Mouse (Mus musculus): Measurements from ENCODE around the gene Kifc5b. TPM values are rescaled to one million over a fixed set of nuclear protein-coding genes. Genes with fewer than 3 reads are reported as not detected.
"Not testable (repeated sequence)": the region's sequence is repeated elsewhere in the genome, so short reads cannot be mapped to it uniquely, and the experiment has no call there.

Gene Kifc5b
- polyA plus RNA-seq, 1 experiment from 2014 or later: 5.2 TPM

- peak overlapping the region; percentile 60 for H3K4me3 ChIP-seq (replicated peaks)
- peak; percentile 77 for DNase-seq
- H3K9ac ChIP-seq: peak overlapping the region; percentile 66
- peak; percentile 73 for ATAC-seq (ENCODE audit: low read depth)
- WGBS (ENCODE audit: insufficient replicate concordance): 8% methylated on average over 30 of the region's 30 CpGs
- H3K4me2 ChIP-seq: peak overlapping the region; percentile 84
- peaks cover 33% of the 10 kb centered on the region for H3K4me1 ChIP-seq (replicated peaks)
- 0 out of 2 replicates have a peak, but pooled peaks cover 5% of the 10 kb centered on the region for H3K27me3 ChIP-seq
- peak overlapping the region; percentile 65; the same call in 1 of the 2 replicates for H3K27ac ChIP-seq
- no peaks in the 10 kb centered on the region for H3K9me3 ChIP-seq (replicated peaks)
- H3K36me3 ChIP-seq: peaks cover 6% of the 10 kb centered on the region; the same call in 1 of the 2 replicates
These were observed 30.7 kb upstream of the Kifc5b start for GRCm38 (mm10) chr17:26886047-26886749.

- Histone ChIP-seq H3K27me3 (peaks cover 5% of the 10 kb centered on the region; the same call in 1 of the 2 replicates), H3K9me3 (replicated peaks) (no peaks in the 10 kb centered on the region), H3K36me3 (no peaks in the 10 kb centered on the region), H3K9ac (no peak overlapping the region), H3K27ac (no peak overlapping the region), H3K4me1 (replicated peaks) (peaks cover 38% of the 10 kb centered on the region), H3K4me3 (replicated peaks) (no peak overlapping the region), H3K4me2 (no peak overlapping the region)
- ATAC-seq (ENCODE audit: low read depth): no peak
- DNase-seq: no peak
- 33% methylated on average over 3 of the region's 3 CpGs for WGBS (ENCODE audit: insufficient replicate concordance)
These were observed 29.0 kb upstream of the Kifc5b start for GRCm38 (mm10) chr17:26887926-26888325.

DNA sequence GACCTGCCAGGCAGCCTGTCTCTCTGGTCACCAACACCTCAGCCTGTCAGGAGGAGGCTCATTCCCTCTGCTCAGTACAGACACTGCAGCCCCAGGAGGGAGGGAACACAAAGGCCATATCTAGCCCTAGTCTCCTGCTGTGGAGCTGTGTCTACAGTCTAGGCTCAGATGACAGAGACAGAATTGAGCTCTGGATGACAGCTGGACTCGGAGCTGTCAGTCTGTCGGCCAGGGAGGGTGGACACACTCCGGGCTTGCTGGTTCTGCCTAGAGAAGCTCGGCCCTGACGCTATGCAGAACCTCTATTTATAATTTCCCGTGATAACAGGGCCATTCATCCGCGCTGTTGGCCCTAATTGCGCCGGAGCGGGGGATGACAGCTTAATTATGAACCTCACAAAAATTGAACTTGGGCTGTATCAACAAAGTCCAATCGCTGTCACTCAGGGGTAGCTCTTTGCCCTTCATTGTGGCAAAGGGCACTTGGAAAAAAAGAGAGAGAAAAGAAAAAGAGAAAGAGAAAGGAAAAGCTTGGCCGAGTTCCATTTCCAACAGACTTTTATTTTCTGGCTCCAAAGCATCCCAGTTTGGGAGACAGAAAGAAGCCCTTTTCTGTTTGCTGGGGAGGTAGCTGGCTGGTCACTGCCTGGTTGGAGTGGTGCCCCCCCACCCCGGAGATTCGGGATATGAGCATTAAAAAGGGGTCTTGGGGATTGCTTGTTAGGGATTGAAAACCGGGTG lies 24.1 kb upstream of the Kifc5b start:
- no peaks in the 10 kb centered on the region; the same call in 1 of the 2 replicates for H3K9me3 ChIP-seq (replicated peaks)
- no peak overlapping the region for H3K9ac ChIP-seq
- DNase-seq (no peak), ATAC-seq (ENCODE audit: low read depth) (no peak)
- peaks cover 9% of the 10 kb centered on the region for H3K27me3 ChIP-seq
- no peak overlapping the region for H3K4me2 ChIP-seq
- H3K4me1 ChIP-seq (replicated peaks): peaks cover 8% of the 10 kb centered on the region; the same call in 1 of the 2 replicates
- no peak overlapping the region for H3K4me3 ChIP-seq (replicated peaks)
- WGBS (ENCODE audit: insufficient replicate concordance): 62% methylated on average over 16 of the region's 16 CpGs
- no peak overlapping the region for H3K27ac ChIP-seq
- no peaks in the 10 kb centered on the region for H3K36me3 ChIP-seq

DNA sequence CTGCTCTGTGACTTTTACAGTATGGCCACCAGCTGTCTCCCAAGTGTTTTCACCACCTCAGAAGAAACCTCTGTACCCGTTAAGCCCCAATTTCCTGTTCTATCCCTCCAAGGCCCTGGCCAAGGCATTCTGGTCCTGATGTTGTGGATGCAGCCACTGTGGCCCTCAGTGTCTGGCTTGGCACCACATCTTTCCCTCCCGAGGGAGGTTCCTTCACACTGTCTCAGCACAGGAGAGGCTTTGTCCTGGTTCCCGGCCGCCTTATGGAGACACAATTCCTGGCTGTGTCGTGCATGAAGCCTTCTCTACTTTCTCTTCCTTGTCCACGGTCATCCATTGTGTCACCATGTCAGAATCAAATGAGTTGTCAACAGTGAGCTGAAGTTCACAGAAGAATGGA lies 23.4 kb upstream of the Kifc5b start:
- no peaks in the 10 kb centered on the region for H3K36me3 ChIP-seq
- H3K27ac ChIP-seq: no peak overlapping the region
- DNase-seq (no peak), ATAC-seq (ENCODE audit: low read depth) (no peak)
- H3K4me2 ChIP-seq: no peak overlapping the region
- peaks cover 8% of the 10 kb centered on the region; the same call in 1 of the 2 replicates for H3K4me1 ChIP-seq (replicated peaks)
- WGBS (ENCODE audit: insufficient replicate concordance): 57% methylated on average over 6 of the region's 6 CpGs
- no peaks in the 10 kb centered on the region; the same call in 1 of the 2 replicates for H3K9me3 ChIP-seq (replicated peaks)
- H3K27me3 ChIP-seq: peaks cover 12% of the 10 kb centered on the region
- H3K4me3 ChIP-seq (replicated peaks): no peak overlapping the region
- no peak overlapping the region for H3K9ac ChIP-seq

GRCm38 (mm10) chr17:26894342-26894741 lies 22.5 kb upstream of the Kifc5b start:
- Histone ChIP-seq H3K4me1 (replicated peaks) (peaks cover 8% of the 10 kb centered on the region; the same call in 1 of the 2 replicates), H3K9me3 (replicated peaks) (no peaks in the 10 kb centered on the region; the same call in 1 of the 2 replicates), H3K27me3 (peaks cover 12% of the 10 kb centered on the region), H3K4me3 (replicated peaks) (no peak overlapping the region), H3K9ac (no peak overlapping the region), H3K4me2 (no peak overlapping the region), H3K36me3 (no peaks in the 10 kb centered on the region), H3K27ac (no peak overlapping the region)
- no peak for DNase-seq
- ATAC-seq (ENCODE audit: low read depth): no peak
- WGBS (ENCODE audit: insufficient replicate concordance): 73% methylated on average over 6 of the region's 6 CpGs

- Histone ChIP-seq H3K36me3 (no peaks in the 10 kb centered on the region), H3K4me3 (replicated peaks) (no peak overlapping the region), H3K27me3 (peaks cover 12% of the 10 kb centered on the region), H3K4me1 (replicated peaks) (peaks cover 8% of the 10 kb centered on the region; the same call in 1 of the 2 replicates), H3K27ac (no peak overlapping the region), H3K9me3 (replicated peaks) (no peaks in the 10 kb centered on the region; the same call in 1 of the 2 replicates), H3K4me2 (no peak overlapping the region), H3K9ac (no peak overlapping the region)
- ATAC-seq (ENCODE audit: low read depth) (no peak), DNase-seq (peak; percentile 51)
- WGBS (ENCODE audit: insufficient replicate concordance): 12% methylated on average over 10 of the region's 10 CpGs
These were observed 21.3 kb upstream of the Kifc5b start for GRCm38 (mm10) chr17:26895578-26895977.

DNA sequence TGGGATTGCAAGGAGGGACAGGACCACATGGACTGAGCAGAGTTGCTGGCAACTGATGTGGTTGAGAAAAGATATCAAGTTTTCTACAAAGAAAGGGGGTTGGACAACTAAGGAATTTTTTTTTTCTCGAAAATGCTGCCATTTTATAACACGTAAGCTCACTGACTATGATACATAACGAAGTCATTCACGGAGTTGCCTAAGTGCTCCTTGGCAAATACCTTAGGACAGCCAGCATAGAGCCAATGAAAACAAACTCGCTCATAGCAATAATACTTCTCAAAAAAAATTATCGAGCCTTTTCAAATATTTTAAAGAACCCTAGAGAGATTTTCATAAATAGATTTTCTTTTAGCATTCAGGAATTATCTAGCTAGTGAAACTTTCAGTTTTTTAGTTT lies 16.0 kb upstream of the Kifc5b start:
- ATAC-seq (ENCODE audit: low read depth): no peak
- Histone ChIP-seq H3K4me1 (replicated peaks) (no peaks in the 10 kb centered on the region), H3K9me3 (replicated peaks) (no peaks in the 10 kb centered on the region), H3K4me2 (no peak overlapping the region), H3K4me3 (replicated peaks) (no peak overlapping the region), H3K36me3 (no peaks in the 10 kb centered on the region), H3K9ac (no peak overlapping the region), H3K27ac (no peak overlapping the region), H3K27me3 (peaks cover 10% of the 10 kb centered on the region; the same call in 1 of the 2 replicates)
- no peak for DNase-seq
- 65% methylated on average over 6 of the region's 6 CpGs for WGBS (ENCODE audit: insufficient replicate concordance)

DNA sequence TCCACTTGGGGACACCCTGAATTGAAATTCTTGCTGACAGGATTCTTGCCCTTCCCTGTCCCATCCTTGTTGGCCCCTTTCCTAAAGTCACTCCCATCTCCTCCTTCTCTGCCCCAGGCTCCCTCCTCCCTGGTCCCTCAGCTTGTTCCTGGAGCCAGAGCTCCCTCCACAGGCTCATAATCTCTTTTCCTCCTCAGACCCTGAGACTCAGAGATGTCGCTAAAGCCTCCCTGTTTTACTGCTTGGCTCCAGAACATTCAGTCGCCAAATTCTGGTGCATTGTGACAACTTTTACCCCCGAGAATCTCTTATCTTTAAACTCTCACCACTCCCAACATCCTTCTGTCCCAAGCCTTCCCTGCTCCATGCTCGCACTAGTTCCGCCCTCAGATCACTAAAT lies 12.6 kb upstream of the Kifc5b start:
- Histone ChIP-seq H3K9ac (no peak overlapping the region), H3K4me3 (replicated peaks) (no peak overlapping the region), H3K9me3 (replicated peaks) (no peaks in the 10 kb centered on the region), H3K36me3 (no peaks in the 10 kb centered on the region), H3K4me2 (no peak overlapping the region), H3K4me1 (replicated peaks) (no peaks in the 10 kb centered on the region), H3K27me3 (no peaks in the 10 kb centered on the region), H3K27ac (no peak overlapping the region)
- ATAC-seq (ENCODE audit: low read depth) (no peak), DNase-seq (no peak)
- WGBS (ENCODE audit: insufficient replicate concordance): 41% methylated on average over 5 of the region's 5 CpGs

DNA sequence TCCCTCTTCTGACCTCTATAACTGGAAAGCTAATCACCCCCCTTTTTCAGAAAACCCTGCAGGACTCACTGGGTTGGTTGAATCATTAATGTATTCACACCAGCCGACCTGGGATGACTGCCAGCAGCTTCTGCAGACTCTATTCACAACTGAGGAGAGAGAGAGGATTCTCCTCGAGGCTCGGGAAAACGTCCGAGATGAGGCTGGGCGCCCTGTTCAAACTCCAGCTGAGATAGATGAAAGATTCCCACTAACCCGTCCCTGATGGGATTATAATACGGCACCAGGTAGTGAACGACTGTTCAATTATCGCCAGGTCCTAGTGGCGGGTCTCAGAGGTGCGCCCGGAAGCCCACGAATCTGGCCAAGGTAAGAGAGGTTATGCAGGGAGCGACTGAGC lies 9.4 kb upstream of the Kifc5b start:
- not testable (repeated sequence) for DNase-seq; H3K4me1 ChIP-seq (replicated peaks); H3K9ac ChIP-seq; H3K4me3 ChIP-seq (replicated peaks); H3K27me3 ChIP-seq; H3K4me2 ChIP-seq; ATAC-seq (ENCODE audit: low read depth); H3K27ac ChIP-seq; H3K9me3 ChIP-seq (replicated peaks); H3K36me3 ChIP-seq
- WGBS (ENCODE audit: insufficient replicate concordance): 82% methylated on average over 15 of the region's 15 CpGs

DNA sequence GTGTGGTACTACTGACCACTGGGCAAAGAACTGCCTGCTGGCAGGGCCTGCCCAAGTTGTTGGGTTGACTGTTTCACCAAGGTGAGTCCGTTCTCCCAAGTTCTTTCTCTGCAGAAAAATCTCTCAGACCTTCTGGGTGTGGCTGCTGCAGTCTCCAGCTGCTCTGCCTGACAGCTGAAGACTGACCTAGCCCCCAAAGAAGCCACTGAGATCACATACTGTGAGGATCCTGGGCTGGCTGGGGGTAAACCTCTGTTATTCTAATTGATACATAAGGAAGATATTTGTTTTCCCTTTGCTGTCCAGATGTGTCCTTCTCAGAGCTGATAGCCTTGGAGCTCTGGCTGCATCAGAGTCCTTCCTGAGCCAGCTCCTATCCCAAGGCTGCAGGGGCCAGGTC lies 1.6 kb upstream of the Kifc5b start:
- Histone ChIP-seq H3K9me3 (replicated peaks) (no peaks in the 10 kb centered on the region), H3K9ac (no peak overlapping the region), H3K27me3 (no peaks in the 10 kb centered on the region), H3K36me3 (peaks cover 7% of the 10 kb centered on the region; the same call in 1 of the 2 replicates), H3K4me1 (replicated peaks) (peaks cover 27% of the 10 kb centered on the region), H3K4me2 (no peak overlapping the region), H3K4me3 (replicated peaks) (no peak overlapping the region), H3K27ac (no peak overlapping the region)
- WGBS (ENCODE audit: insufficient replicate concordance): 44% methylated on average over 1 of the region's 1 CpGs
- no peak for ATAC-seq (ENCODE audit: low read depth)
- no peak for DNase-seq

DNA sequence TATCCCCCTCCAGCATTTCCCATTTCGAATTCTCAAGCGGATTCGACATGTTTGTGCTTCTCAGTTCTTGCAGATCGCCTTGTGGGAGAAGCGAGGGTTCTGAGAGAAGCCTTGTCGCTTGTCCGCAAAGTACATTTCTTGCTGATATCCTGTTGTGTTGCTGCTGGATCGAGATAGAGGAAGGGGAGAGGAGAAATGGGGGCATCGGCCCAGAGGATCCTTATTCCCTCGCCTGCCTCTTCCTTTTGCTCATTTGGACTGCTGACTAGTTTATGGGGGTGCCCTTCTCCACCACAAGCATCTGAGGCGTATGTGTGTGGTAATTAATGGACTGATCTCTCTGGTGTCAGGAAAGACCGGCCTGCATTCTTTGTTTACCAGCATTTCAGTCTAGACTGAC lies 669 bp downstream of the Kifc5b start:
- DNase-seq; H3K9me3 ChIP-seq (replicated peaks); ATAC-seq (ENCODE audit: low read depth); H3K27me3 ChIP-seq: not testable (repeated sequence)
- Histone ChIP-seq H3K4me1 (replicated peaks) (peaks cover 32% of the 10 kb centered on the region), H3K27ac (peak overlapping the region; percentile 85), H3K36me3 (peaks cover 28% of the 10 kb centered on the region), H3K9ac (peak overlapping the region; percentile 91), H3K4me2 (peak overlapping the region; percentile 78), H3K4me3 (replicated peaks) (peak overlapping the region; percentile 86)
- 2% methylated on average over 12 of the region's 12 CpGs for WGBS (ENCODE audit: insufficient replicate concordance)

Data from liver, embryonic 13.5 days (tissue).